Mouse (Mus musculus) kidney, adult 2 months (tissue): Measurements from ENCODE around the gene Acvrl1.

Source experiments
- CTCF ChIP-seq: fragments of 200-500 bp; conservative IDR thresholded peaks from 2 replicates; pipeline ENCODE4 v1.5.1; 2011; ENCODE audit warnings: low read depth, mild to moderate bottlenecking, control low read depth, low read length, moderate library complexity, mixed read lengths; ENCODE audit not compliant: insufficient read depth, insufficient read length
- POLR2A ChIP-seq: fragments of 200-500 bp; IDR thresholded peaks from one replicate; pipeline ENCODE4 v1.6.1; 2011; ENCODE audit warnings: low read depth, low read length, control low read depth

DNA sequence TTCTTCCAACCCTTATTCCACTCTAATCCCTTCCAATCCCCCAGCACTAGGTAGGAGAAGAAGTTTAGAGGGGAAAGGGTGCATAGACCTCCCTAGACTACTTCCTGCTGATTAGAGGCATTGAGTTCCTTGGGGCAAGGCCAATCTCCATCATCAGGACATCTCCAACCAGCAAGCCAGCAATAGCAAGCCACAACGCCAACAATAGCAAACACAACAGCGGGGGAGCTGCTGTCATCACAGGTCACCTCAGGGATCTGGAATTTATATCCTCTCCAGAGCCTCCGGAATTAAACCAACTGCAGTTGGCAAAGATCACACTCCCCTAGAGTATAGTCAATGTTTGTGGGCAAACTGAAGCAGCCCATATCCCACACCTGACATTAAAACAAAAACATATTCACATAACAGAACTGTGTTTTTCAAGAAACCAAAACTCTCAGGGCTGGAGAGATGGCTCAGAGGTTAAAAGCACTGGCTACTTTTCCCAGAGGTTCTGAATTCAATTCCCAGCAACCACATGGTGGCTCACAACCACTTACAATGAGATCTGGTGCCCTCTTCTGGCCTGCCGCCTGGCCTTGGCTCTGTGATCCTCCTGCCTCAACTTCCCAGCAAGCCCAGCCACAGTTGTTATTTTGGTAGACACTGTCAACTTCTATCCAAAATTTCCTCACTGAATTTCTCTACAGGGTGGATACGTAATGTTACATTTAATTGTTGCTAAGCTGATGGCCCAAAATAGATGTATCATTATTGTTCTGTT, 20.2 kb upstream of the Acvrl1 start:
- TF ChIP-seq CTCF = no peak
- no peak for TF ChIP-seq POLR2A
